Mouse (Mus musculus) layer of hippocampus, adult 6 months (tissue): Measurements from ENCODE around the gene Nup188. TPM values are rescaled to one million over a fixed set of nuclear protein-coding genes. Genes with fewer than 3 reads are reported as not detected.

Experiments
- long read RNA-seq, 2 experiments: library from polyadenylated mRNA; unstranded; transcript quantifications; one replicate each; pipeline ENCODE4 v2.0.0; 2019 to 2020
- microRNA-seq: library from miRNA; unstranded; fragments of <30 nt; microRNA quantifications from one replicate; pipeline ENCODE4 v1.2.0, GENCODE M21; 2020
- polyA plus RNA-seq: library from polyadenylated mRNA; unstranded; fragments of <200 nt; fragmentation: Nextera tagmentation; gene quantifications from 2 replicates; pipeline ENCODE4 v1.2.3, GENCODE M21; 2021

Gene Nup188
- polyA plus RNA-seq = 7.1 and 10.8 TPM in 2 replicates
- long read RNA-seq, experiment 1, partial matches to known transcripts = 1 of 2 reads
- long read RNA-seq, experiment 1, other reads (novel, unspliced or antisense) = 1 of 2 reads
- long read RNA-seq, experiment 2, full-length matches to known transcripts = 7 of 18 reads
- long read RNA-seq, experiment 2, partial matches to known transcripts = 4 of 18 reads
- long read RNA-seq, experiment 2, other reads (novel, unspliced or antisense) = 7 of 18 reads

DNA sequence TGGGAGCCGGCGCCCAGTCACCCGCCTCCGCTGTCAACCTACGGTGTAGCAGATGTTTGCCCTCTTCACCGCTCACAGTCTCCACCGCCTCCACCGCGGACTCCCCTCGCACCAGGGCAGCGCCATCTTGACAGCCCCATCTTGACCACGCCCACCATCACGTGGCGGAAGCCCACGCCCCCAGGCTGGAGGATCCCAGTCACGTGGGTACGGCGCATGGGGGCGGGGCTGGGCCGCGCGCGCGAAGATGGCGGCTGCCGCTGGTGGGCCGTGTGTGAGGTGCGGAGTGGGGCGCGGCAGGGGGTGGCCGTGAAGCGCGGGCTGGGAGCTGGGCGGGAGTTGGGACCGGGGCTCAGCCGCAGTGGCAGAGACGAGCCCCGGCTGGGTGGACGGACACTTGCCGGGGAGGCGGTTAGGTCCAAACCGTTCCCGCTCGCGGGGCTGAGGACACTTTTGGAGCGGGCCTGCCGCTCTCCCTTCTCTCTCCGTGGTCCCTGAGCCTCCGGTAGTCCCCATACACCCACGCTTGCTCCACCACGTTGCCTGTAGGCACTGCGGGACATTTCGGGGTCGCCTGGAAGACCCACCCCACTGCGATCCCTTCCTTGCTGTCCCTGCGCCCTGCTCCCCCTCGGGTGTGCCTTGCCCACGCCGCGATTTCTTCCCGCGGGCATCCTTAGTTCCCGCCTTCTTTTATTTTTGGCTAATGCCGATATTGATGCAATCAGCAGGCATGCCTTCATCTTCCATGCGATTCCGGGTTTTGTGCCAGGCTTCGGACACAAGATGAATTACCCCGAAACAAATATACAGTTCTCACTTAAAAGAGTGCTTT is at the start of gene Nup188, which contains the start of gene Dolk:
TSS of gene Nup188 (plus strand) at position 206 of the 835 bp plus-strand sequence.
TSS of gene Dolk (minus strand) at position 143 of the 835 bp plus-strand sequence.

DNA sequence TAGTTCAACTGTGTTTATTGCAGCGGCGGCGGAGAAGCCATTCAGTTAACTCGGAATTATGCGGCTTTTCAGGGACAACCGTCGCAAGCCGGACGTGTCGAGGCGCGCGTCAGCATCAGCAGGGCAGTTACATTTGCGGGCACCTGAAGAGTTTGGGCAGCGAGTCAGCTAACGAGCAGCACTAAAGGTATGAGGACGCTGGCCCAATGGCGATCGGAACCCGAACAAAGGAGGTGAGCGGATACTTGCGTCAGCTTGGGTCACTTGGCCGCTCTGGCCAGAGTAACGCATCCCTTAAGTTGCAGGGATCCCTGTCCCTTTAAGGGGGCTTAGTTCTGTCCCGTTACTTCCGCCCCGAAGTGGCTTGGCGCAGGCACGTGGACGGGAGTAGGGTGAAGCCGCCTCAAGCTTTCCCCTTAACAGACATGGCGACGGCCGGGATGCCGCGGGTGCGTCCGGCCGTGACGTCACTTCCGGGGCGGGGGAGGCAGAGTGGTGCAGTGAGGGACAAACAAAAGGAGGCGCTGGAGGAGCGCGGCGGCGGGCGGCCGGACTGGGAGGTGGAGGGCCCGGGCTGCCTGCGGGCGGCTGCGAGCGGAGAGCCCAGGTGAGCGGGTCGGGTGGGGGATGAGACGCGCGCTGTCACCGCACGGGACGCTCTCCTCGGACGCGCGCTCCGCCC is 48.9 kb upstream of the Nup188 start, which contains the start of gene Lrrc8a:
TSS of gene Lrrc8a (plus strand) at position 517 of the 682 bp plus-strand sequence.

DNA sequence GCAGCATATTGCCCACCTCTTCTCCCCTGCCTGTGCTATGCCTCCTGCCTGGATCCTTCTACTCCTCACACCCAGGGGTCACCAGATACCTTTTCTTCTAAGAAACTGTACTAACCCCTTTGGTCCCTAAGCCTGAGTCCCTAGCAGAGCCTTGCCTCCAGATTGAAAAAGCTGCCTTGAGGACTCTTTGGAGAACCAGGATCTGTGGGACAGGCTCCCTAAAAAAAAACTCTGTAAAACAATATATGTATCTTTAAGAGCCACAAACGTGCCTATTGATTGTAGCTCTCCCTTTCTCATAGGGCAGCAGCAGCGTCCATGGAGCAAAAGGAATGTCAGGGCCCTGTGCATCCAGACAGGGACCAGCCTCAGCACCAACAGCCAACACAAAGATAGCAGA is 45.9 kb upstream of the Nup188 start, which contains the start of gene Gm28035:
TSS of gene Gm28035 (plus strand) at position 301 of the 400 bp plus-strand sequence.

DNA sequence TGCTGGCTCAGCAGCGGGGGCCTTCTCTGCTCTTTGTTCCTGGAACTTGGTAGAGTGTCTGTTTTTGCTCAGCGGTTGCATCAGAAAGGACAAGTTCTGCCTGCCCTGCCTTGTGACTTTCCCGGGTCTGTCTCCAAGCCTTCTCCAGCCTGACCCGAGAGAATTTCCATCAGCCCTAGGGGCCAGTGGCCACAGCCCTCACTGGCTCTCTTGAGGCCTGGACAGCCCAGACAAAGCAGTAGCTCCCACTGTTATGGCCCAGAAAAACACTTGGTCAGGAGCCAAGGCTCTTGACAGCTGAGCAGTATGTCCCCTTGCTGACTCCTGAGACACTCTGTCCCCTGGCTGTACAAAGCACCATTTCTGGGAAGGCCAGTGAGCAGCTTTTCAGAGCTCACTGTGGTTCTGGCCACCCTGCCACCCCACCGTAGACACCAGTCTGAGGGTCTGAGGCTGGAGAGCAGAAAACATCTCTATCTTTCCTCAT is 20.4 kb upstream of the Nup188 start, which contains the start of gene Phyhd1:
TSS of gene Phyhd1 (plus strand) at position 437 of the 487 bp plus-strand sequence.

DNA sequence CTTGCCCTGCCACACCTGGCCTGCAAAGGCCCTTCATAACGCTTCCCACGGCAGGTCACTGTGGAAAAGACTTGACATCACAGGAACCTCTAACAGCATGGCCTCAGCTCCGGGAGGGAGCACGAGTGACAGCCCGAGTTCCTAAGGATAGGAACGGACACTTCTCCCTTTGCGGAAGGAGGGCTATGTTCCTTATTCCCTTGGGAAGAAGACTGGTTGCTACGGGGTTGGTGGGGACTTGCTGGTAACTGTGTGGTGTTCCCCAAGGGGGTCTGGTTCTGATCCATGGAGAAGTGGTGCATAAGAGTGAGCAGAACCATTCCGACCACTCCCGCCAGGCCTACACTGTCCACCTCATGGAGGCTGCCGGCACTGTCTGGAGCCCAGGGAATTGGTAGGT is 5.5 kb upstream of the Nup188 start, which contains the start of gene Gm28038:
TSS of gene Gm28038 (plus strand) at position 301 of the 400 bp plus-strand sequence.

DNA sequence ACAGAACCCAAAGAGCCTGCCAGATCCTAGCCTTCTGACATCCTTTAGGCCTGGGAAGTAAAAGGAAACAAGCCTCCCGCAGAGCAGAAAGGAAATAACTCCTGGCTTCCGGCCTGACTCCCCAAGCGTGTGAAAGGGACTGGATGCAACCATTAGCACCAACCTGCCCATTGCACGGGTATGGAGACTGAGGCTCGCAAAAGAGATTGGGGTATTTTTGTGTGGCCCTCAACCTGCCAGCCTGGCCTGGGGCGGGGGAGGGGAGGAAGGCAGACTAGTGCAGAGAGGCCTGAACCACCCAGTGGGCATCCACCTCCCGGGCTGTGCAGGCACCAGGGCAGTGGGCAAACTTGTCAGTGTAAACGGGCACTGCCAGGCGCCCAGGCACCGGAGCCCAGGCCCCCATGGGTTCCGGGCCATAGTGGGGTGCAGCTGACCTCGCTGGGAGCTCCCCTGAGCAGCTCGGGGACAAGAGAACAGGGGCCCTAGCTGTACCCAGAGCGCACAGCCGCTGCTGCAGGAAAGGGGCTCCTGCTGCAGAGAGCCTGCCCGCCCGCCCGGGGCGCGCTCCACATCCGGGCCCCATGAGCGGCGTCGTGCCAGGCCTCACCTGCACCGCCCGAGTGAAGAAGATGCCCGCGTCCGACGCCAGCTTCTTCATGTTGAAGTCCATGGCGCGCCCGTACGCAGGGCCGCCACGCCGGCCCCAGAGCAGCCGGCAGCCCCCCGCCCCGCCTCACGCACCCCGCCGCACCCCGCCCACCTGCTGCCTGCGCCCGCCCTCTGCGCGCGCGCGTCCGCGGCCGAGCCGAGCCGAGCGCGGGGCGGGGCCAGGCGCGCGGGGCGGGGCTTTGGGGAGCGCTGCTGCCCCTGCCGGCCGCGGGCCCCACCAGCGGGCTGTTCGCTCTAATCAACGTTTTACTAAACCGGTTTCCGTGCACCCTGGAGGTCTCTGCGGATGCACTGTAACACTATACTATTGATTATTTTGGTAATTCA is 72.6 kb downstream of the Nup188 start, which contains the start of gene Sh3glb2:
TSS of gene Sh3glb2 (minus strand) at position 805 of the 999 bp plus-strand sequence.

DNA sequence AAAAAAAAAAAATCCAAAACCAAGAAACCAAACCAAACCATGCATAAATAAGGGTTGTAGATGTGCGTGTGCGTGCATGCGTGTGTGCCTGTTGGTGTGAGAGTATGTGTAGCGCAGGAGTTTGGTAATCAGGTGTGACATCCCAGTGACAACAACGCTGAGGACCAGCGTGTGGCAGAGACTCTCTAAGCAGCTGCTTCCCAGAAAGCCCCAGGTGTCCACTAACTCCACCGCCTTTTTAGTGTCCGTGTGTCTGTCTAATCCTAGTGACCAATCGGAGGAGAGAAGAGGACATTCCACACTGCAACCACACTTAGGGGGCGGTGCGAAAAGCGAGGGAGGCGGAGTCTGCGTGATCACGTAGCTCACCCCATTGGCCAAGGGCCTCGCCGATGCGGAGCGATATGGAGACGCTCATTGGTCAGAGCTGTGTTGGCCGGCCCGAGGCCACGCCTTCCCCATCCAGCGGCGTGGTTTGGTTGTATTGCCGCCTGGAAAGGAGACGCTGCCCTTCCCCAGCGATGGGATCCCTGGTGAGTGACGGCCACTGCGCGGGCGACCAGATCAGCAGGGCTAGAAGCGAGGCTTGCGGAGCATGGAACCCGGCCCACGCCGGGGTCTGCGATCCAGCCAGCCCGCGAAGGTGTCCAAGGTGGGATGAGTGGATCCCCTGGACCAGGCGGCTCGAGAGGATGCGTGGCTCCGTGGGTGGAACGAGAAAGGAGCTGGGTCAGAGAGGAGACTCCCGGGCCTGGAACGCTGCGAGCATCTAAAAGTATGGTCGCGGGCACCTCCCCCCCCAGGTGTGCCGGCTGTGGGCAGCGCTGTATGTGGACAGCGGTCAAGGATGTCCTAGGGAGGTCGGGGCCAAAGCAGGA is 77.8 kb downstream of the Nup188 start, which contains the start of gene Miga2:
TSS of gene Miga2 (plus strand) at position 461 of the 878 bp plus-strand sequence.

DNA sequence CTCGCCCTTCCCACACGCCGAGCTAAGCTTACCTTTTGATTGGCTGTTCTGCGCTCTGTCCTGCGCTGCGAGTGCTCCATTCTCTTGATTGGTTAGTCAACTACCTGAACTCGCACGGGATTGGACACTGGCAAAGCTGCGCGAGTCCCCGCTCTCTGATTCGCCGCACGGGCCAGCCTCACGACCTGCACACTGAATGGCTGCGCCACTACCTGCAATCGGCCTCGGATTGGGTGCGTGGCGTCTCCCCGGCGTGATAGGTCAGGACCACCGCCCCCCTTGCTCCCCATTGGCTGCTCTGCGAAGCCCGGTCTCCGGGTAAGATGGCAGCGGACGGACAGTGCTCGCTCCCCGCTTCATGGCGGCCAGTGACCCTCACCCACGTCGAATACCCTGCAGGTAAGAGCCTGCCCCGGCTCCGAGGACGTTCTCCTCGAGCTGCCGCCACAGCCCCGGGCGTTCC is 105.9 kb downstream of the Nup188 start, which contains the start of gene Dolpp1:
TSS of gene Dolpp1 (plus strand) at position 141 of the 463 bp plus-strand sequence.

Small RNA genes within 50 kb of the gene (microRNA-seq; reads per million reads assigned to microRNA genes)
- gene Gm47292 = not detected

Other genes with a start within 250 kb of the Nup188 start
- 39.2 and 40.9 TPM in 2 replicates for gene Wdr34, start 237.5 kb upstream of the Nup188 start, polyA plus RNA-seq
- gene Set, start 229.0 kb upstream of the Nup188 start, polyA plus RNA-seq = 164 and 217 TPM in 2 replicates
- 0.34 and 0.40 TPM in 2 replicates for gene Pkn3, start 208.7 kb upstream of the Nup188 start, polyA plus RNA-seq
- gene Zdhhc12, start 192.7 kb upstream of the Nup188 start, polyA plus RNA-seq = 22.1 and 28.3 TPM in 2 replicates
- gene Zer1, start 161.8 kb upstream of the Nup188 start, polyA plus RNA-seq = 13.4 and 14.0 TPM in 2 replicates
- 19.4 and 23.7 TPM in 2 replicates for gene Tbc1d13, start 152.7 kb upstream of the Nup188 start, polyA plus RNA-seq
- gene Endog, start 114.9 kb upstream of the Nup188 start, polyA plus RNA-seq = 28.5 and 35.1 TPM in 2 replicates
- gene Spout1, start 107.9 kb upstream of the Nup188 start, polyA plus RNA-seq = 29.8 and 30.8 TPM in 2 replicates
- 8.4 and 9.9 TPM in 2 replicates for gene Kyat1, start 80.5 kb upstream of the Nup188 start, polyA plus RNA-seq
- gene Lrrc8a, start 48.7 kb upstream of the Nup188 start, polyA plus RNA-seq = 31.1 and 48.4 TPM in 2 replicates
- gene Gm28035, start 45.8 kb upstream of the Nup188 start, polyA plus RNA-seq = 0.04 TPM in 1 of 2 replicates, not detected in the other
- 16.4 and 17.1 TPM in 2 replicates for gene Phyhd1, start 20.2 kb upstream of the Nup188 start, polyA plus RNA-seq
- gene Gm28038, start 5.4 kb upstream of the Nup188 start, polyA plus RNA-seq = not detected in 2 replicates
- gene Dolk, start 63 bp upstream of the Nup188 start, polyA plus RNA-seq = 29.1 and 29.6 TPM in 2 replicates
- 199 and 210 TPM in 2 replicates for gene Sh3glb2, start 72.9 kb downstream of the Nup188 start, polyA plus RNA-seq
- gene Miga2, start 77.8 kb downstream of the Nup188 start, polyA plus RNA-seq = 19.1 and 21.3 TPM in 2 replicates
- gene Dolpp1, start 105.9 kb downstream of the Nup188 start, polyA plus RNA-seq = 15.4 and 15.9 TPM in 2 replicates
- gene Crat, start 129.4 kb downstream of the Nup188 start, polyA plus RNA-seq = 28.3 and 28.4 TPM in 2 replicates
- gene Ptpa, start 129.6 kb downstream of the Nup188 start, polyA plus RNA-seq = 139 and 193 TPM in 2 replicates
- gene Ier5l, start 187.8 kb downstream of the Nup188 start, polyA plus RNA-seq = 2.9 and 4.1 TPM in 2 replicates